Mouse (Mus musculus) embryonic fibroblast, embryonic 13.5 days (primary cell): ENCODE measurements at regions not wholly inside any gene's neighbourhood (a gene's known extent, or its start where the extent isn't known, plus 50 kb on each side); places are given as distances from the start of the nearest gene placed in this dataset.

Source experiments
- CTCF ChIP-seq: IDR thresholded peaks from 2 replicates; pipeline ENCODE4 v1.5.1; 2011; ENCODE audit warnings: mild to moderate bottlenecking, control low read depth, low read length, moderate library complexity, borderline replicate concordance; ENCODE audit not compliant: insufficient read depth
- POLR2A ChIP-seq: IDR thresholded peaks from 2 replicates; pipeline ENCODE4 v1.6.1; 2011; ENCODE audit warnings: low read depth, mild to moderate bottlenecking, control low read depth, low read length, moderate library complexity

- no peak for TF ChIP-seq CTCF
- no peak for TF ChIP-seq POLR2A
Observed at GRCm38 (mm10) chr8:31720021-31720420, 1708.5 kb upstream of the 5930422O12Rik start.
